In genomic region chr9:90385047-90385446, GRCm38 (mm10) we compare ENCODE assay signal across 18 mouse cellular contexts.
DNase-seq lines count a peak whose midpoint lies in the region; ATAC-seq lines count a peak whose summit lies in the region.
"Had no signal": no experiment of that assay in that cellular context is flagged by ENCODE, and none has a peak within 500 bp of the region (broad histone marks: within the 10 kb centered on the region; RNA-seq: fewer than 3 reads in every experiment).

No protein-coding gene starts in this region.

- ATAC-seq in cerebellum, adult (ENCODE audit: insufficient number of reproducible peaks, low FRiP score, low TSS enrichment), result peak; percentile 96
- ATAC-seq: CD4-positive, CD25-positive, alpha-beta regulatory T cell, adult 4 months; forebrain, embryonic 15.5 days; hindbrain, embryonic 16.5 days; inflammation-experienced regulatory T-cells, adult 6 months; intestine, postnatal 0 days had no signal

- no peak for DNase-seq in cerebellum, postnatal 4 days (ENCODE audit: low spot score in 2 of 2)
- peak; percentile 8 for DNase-seq in layer of hippocampus, adult 9-11 months
- DNase-seq in layer of hippocampus, postnatal 36 days, result no peak
- DNase-seq in cerebellum, adult 9-10 months, result peak; percentile 88
- no peak for DNase-seq in gastrocnemius, postnatal 25 days
- no peak for DNase-seq in heart, adult 8-10 months (ENCODE audit: low spot score)
- DNase-seq: adrenal gland, adult 8-10 months; adrenal gland, postnatal 36 days; B cell, adult 2 months; gastrocnemius, postnatal 14 days; heart, postnatal 10 days; heart, postnatal 4 days had no signal

Comparison
In these comparisons a context has a peak if more than half of its experiments do, and no peak if none do; other contexts are left out.
1. DNase-seq: peak in layer of hippocampus, adult 9-11 months (single experiment) and cerebellum, adult 9-10 months (single experiment); none in cerebellum, postnatal 4 days (0 of 2), layer of hippocampus, postnatal 36 days (0 of 2), gastrocnemius, postnatal 25 days (single experiment) and heart, adult 8-10 months (single experiment).